Mouse (Mus musculus) kidney, adult 11 months (tissue): Measurements from ENCODE around the gene Fcmr.

Experiments used
- DNase-seq: peaks from one replicate; pipeline ENCODE4 v3.0.0; 2022

The Fcmr gene

GRCm38 (mm10) chr1:130864238-130864637 lies 1.2 kb upstream of the Fcmr start:
- DNase-seq, result no peak

GRCm38 (mm10) chr1:130864741-130865140 lies 728 bp upstream of the Fcmr start:
- no peak for DNase-seq

GRCm38 (mm10) chr1:130872912-130873311 lies 7.4 kb downstream of the Fcmr start:
- no peak for DNase-seq

- peak; percentile 63 for DNase-seq
Observed at GRCm38 (mm10) chr1:130875139-130875538, 9.7 kb downstream of the Fcmr start.

GRCm38 (mm10) chr1:130875910-130876309 lies 10.4 kb downstream of the Fcmr start:
- no peak for DNase-seq

- no peak for DNase-seq
Observed at GRCm38 (mm10) chr1:130876931-130877509, 11.6 kb downstream of the Fcmr start.

- DNase-seq, result peak; percentile 23
Observed at GRCm38 (mm10) chr1:130877889-130878614, 12.6 kb downstream of the Fcmr start.

GRCm38 (mm10) chr1:130879927-130880326 lies 14.5 kb downstream of the Fcmr start:
- DNase-seq, result no peak

- DNase-seq, result no peak
Observed at GRCm38 (mm10) chr1:130883146-130883545, 17.7 kb downstream of the Fcmr start.

GRCm38 (mm10) chr1:130887354-130887753 lies 21.9 kb downstream of the Fcmr start, which contains the start of gene Il24:
Il24 (minus strand) TSS chr1:130887454.
- no peak for DNase-seq

GRCm38 (mm10) chr1:130892446-130892845 lies 27.0 kb downstream of the Fcmr start:
- DNase-seq, result no peak

GRCm38 (mm10) chr1:130893329-130894040 lies 28.0 kb downstream of the Fcmr start:
- no peak for DNase-seq

- DNase-seq, result no peak
Observed at GRCm38 (mm10) chr1:130894468-130894867, 29.0 kb downstream of the Fcmr start.

GRCm38 (mm10) chr1:130902505-130902904 lies 37.0 kb downstream of the Fcmr start:
- DNase-seq, result no peak

GRCm38 (mm10) chr1:130911401-130912010 lies 46.0 kb downstream of the Fcmr start, which contains the start of gene Il20:
Il20 (minus strand) TSS chr1:130911451.
- no peak for DNase-seq

- DNase-seq, result no peak
Observed at GRCm38 (mm10) chr1:130918323-130918980, 53.0 kb downstream of the Fcmr start.

GRCm38 (mm10) chr1:130926484-130926883 lies 61.0 kb downstream of the Fcmr start:
- no peak for DNase-seq
